Mouse (Mus musculus): ENCODE data around the gene Tmem184c. TPM values are rescaled to one million over a fixed set of nuclear protein-coding genes. Genes with fewer than 3 reads are reported as not detected.

Tmem184c gene
- 17.2 and 18.3 TPM in 2 replicates for total RNA-seq (2014; rRNA removed)
- polyA plus RNA-seq (2012; rRNA removed): 4.2 and 4.5 TPM in 2 replicates

GRCm38 (mm10) chr8:77610374-77610969 lies at the start of gene Tmem184c:
Gene Tmem184c (minus strand): TSS chr8:77610698.
- Histone ChIP-seq H3K9ac (ENCODE audit: low read depth, low read length) (peak within 1 kb of the TSS; percentile 77), H3K79me2 (ENCODE audit: control insufficient read depth, insufficient read depth, low read length) (no peaks in the 10 kb centered on the region), H3K27me3 (ENCODE audit: control insufficient read depth, insufficient read depth, low read length) (no peaks in the 10 kb centered on the region), H3K36me3 (ENCODE audit: control insufficient read depth, insufficient read depth, low read length) (peaks cover under 1% of the 10 kb centered on the region; the same call in 1 of the 2 replicates), H3K27ac (replicated peaks; ENCODE audit: insufficient read depth, low read depth, low read length) (no peak within 1 kb of the TSS), H3K4me1 (ENCODE audit: control insufficient read depth, insufficient read depth, low read length) (no peaks in the 10 kb centered on the region), H3K4me3 (ENCODE audit: insufficient read depth, low read depth, low read length) (peak within 1 kb of the TSS; percentile 99)
- DNase-seq (ENCODE audit: extremely low read depth, low read depth, low spot score): peak; percentile 96
- WGBS: under 1% methylated on average over 36 of the region's 36 CpGs
- TF ChIP-seq POLR2A (IDR thresholded peaks at IDR 0.05; ENCODE audit: extremely low read depth, insufficient read depth, low read length) (0 out of 2 replicates have a peak, but pooled peaks have one; percentile 25), CTCF (IDR thresholded peaks at IDR 0.05; ENCODE audit: low read depth, low read length) (no peak)

GRCm38 (mm10) chr8:77659534-77660080 lies 49.1 kb upstream of the Tmem184c start:
- H3K9ac ChIP-seq (ENCODE audit: low read depth, low read length): no peak overlapping the region
- DNase-seq (ENCODE audit: extremely low read depth, low read depth, low spot score): no peak
- H3K79me2 ChIP-seq (ENCODE audit: control insufficient read depth, insufficient read depth, low read length): no peaks in the 10 kb centered on the region
- TF ChIP-seq POLR2A (IDR thresholded peaks at IDR 0.05; ENCODE audit: extremely low read depth, insufficient read depth, low read length): no peak
- H3K27ac ChIP-seq (replicated peaks; ENCODE audit: insufficient read depth, low read depth, low read length): no peak overlapping the region
- 55% methylated on average over 4 of the region's 4 CpGs for whole genome bisulfite sequencing
- no peak overlapping the region for H3K4me3 ChIP-seq (ENCODE audit: insufficient read depth, low read depth, low read length)
- no peaks in the 10 kb centered on the region for H3K27me3 ChIP-seq (ENCODE audit: control insufficient read depth, insufficient read depth, low read length)
- no peaks in the 10 kb centered on the region for H3K36me3 ChIP-seq (ENCODE audit: control insufficient read depth, insufficient read depth, low read length)
- H3K4me1 ChIP-seq (ENCODE audit: control insufficient read depth, insufficient read depth, low read length): no peaks in the 10 kb centered on the region

- WGBS: 75% methylated on average over 3 of the region's 3 CpGs
- Histone ChIP-seq H3K79me2 (ENCODE audit: control insufficient read depth, insufficient read depth, low read length) (no peaks in the 10 kb centered on the region), H3K27me3 (ENCODE audit: control insufficient read depth, insufficient read depth, low read length) (no peaks in the 10 kb centered on the region), H3K27ac (replicated peaks; ENCODE audit: insufficient read depth, low read depth, low read length) (no peak overlapping the region), H3K4me3 (ENCODE audit: insufficient read depth, low read depth, low read length) (no peak overlapping the region), H3K36me3 (ENCODE audit: control insufficient read depth, insufficient read depth, low read length) (no peaks in the 10 kb centered on the region), H3K4me1 (ENCODE audit: control insufficient read depth, insufficient read depth, low read length) (no peaks in the 10 kb centered on the region), H3K9ac (ENCODE audit: low read depth, low read length) (no peak overlapping the region)
- TF ChIP-seq CTCF (IDR thresholded peaks at IDR 0.05; ENCODE audit: low read depth, low read length) (no peak), POLR2A (IDR thresholded peaks at IDR 0.05; ENCODE audit: extremely low read depth, insufficient read depth, low read length) (no peak)
- no peak for DNase-seq (ENCODE audit: extremely low read depth, low read depth, low spot score)
These were observed 47.9 kb upstream of the Tmem184c start for GRCm38 (mm10) chr8:77658356-77658755.

- no peak for DNase-seq (ENCODE audit: extremely low read depth, low read depth, low spot score)
- Histone ChIP-seq H3K9ac (ENCODE audit: low read depth, low read length) (no peak overlapping the region), H3K27ac (replicated peaks; ENCODE audit: insufficient read depth, low read depth, low read length) (no peak overlapping the region), H3K27me3 (ENCODE audit: control insufficient read depth, insufficient read depth, low read length) (no peaks in the 10 kb centered on the region), H3K36me3 (ENCODE audit: control insufficient read depth, insufficient read depth, low read length) (no peaks in the 10 kb centered on the region), H3K4me1 (ENCODE audit: control insufficient read depth, insufficient read depth, low read length) (no peaks in the 10 kb centered on the region), H3K4me3 (ENCODE audit: insufficient read depth, low read depth, low read length) (no peak overlapping the region), H3K79me2 (ENCODE audit: control insufficient read depth, insufficient read depth, low read length) (no peaks in the 10 kb centered on the region)
- TF ChIP-seq POLR2A (IDR thresholded peaks at IDR 0.05; ENCODE audit: extremely low read depth, insufficient read depth, low read length) (no peak), CTCF (IDR thresholded peaks at IDR 0.05; ENCODE audit: low read depth, low read length) (no peak)
- WGBS: 71% methylated on average over 1 of the region's 1 CpGs
These were observed 40.2 kb upstream of the Tmem184c start for GRCm38 (mm10) chr8:77650646-77651190.

GRCm38 (mm10) chr8:77640093-77640839 lies 29.8 kb upstream of the Tmem184c start:
- H3K4me3 ChIP-seq (ENCODE audit: insufficient read depth, low read depth, low read length): no peak overlapping the region
- 70% methylated on average over 5 of the region's 5 CpGs for WGBS
- no peak overlapping the region for H3K27ac ChIP-seq (replicated peaks; ENCODE audit: insufficient read depth, low read depth, low read length)
- TF ChIP-seq CTCF (IDR thresholded peaks at IDR 0.05; ENCODE audit: low read depth, low read length) (no peak), POLR2A (IDR thresholded peaks at IDR 0.05; ENCODE audit: extremely low read depth, insufficient read depth, low read length) (no peak)
- no peak for DNase-seq (ENCODE audit: extremely low read depth, low read depth, low spot score)
- H3K27me3 ChIP-seq (ENCODE audit: control insufficient read depth, insufficient read depth, low read length): no peaks in the 10 kb centered on the region
- H3K4me1 ChIP-seq (ENCODE audit: control insufficient read depth, insufficient read depth, low read length): no peaks in the 10 kb centered on the region
- H3K79me2 ChIP-seq (ENCODE audit: control insufficient read depth, insufficient read depth, low read length): no peaks in the 10 kb centered on the region
- no peaks in the 10 kb centered on the region for H3K36me3 ChIP-seq (ENCODE audit: control insufficient read depth, insufficient read depth, low read length)
- no peak overlapping the region for H3K9ac ChIP-seq (ENCODE audit: low read depth, low read length)
